Mouse (Mus musculus) MEL (cell line): ENCODE data around the gene Zdhhc21. TPM values are rescaled to one million over a fixed set of nuclear protein-coding genes. Genes with fewer than 3 reads are reported as not detected.

Experiments
- DNase-seq: peaks from one replicate; pipeline ENCODE4 v3.0.0; 2011; ENCODE audit warnings: low read depth, low spot score
- H3K27ac ChIP-seq: 2 replicates; pipeline ENCODE4 v1.5.1; 2012; ENCODE audit warnings: low read depth, mild to moderate bottlenecking, control low read depth, low read length, moderate library complexity; ENCODE audit not compliant: control insufficient read depth
- H3K27me3 ChIP-seq, 2 experiments: fragments of 150-350 bp in 1 of 2; sonication (generic) in 1 of 2; 2 replicates each; pipeline ENCODE4 v1.6.1; 2012; ENCODE audit warnings: low read length in 2 of 2, mild to moderate bottlenecking in 2 of 2, improper control_type of control experiment in 1 of 2, moderate library complexity in 1 of 2; ENCODE audit not compliant: insufficient read depth in 2 of 2, control insufficient read depth in 1 of 2
- H3K36me3 ChIP-seq, 2 experiments: 2 replicates each; pipeline ENCODE4 v1.6.1; 2012 to 2014; ENCODE audit warnings: low read length in 2 of 2, improper control_type of control experiment in 1 of 2, inconsistent platforms in 1 of 2, mild to moderate bottlenecking in 1 of 2; ENCODE audit not compliant: insufficient read depth in 2 of 2, control insufficient read depth in 1 of 2
- H3K4me1 ChIP-seq, 2 experiments: fragments of 150-350 bp in 1 of 2; sonication (generic) in 1 of 2; 2 replicates each; pipeline ENCODE4 v1.6.1; 2012; ENCODE audit warnings: low read length in 2 of 2, improper control_type of control experiment in 1 of 2, mild to moderate bottlenecking in 1 of 2; ENCODE audit not compliant: insufficient read depth in 2 of 2, control insufficient read depth in 1 of 2
- H3K4me3 ChIP-seq, 2 experiments: fragments of 150-350 bp in 1 of 2; sonication (generic) in 1 of 2; 2 replicates each; pipeline ENCODE4 v1.5.1; 2012; ENCODE audit warnings: low read depth in 2 of 2, low read length in 2 of 2, mild to moderate bottlenecking in 2 of 2, moderate library complexity in 2 of 2, control low read depth in 1 of 2, improper control_type of control experiment in 1 of 2; ENCODE audit not compliant: control insufficient read depth in 1 of 2, insufficient read depth in 1 of 2
- H3K79me2 ChIP-seq: 2 replicates; pipeline ENCODE4 v1.6.1; 2012; ENCODE audit warnings: mild to moderate bottlenecking, low read length, moderate library complexity; ENCODE audit not compliant: control insufficient read depth, poor library complexity, insufficient read depth
- H3K9ac ChIP-seq: 2 replicates; pipeline ENCODE4 v1.6.1; 2012; ENCODE audit warnings: low read depth, mild to moderate bottlenecking, control low read depth, low read length, moderate library complexity; ENCODE audit not compliant: control insufficient read depth, poor library complexity, severe bottlenecking
- H3K9me3 ChIP-seq: fragments of 150-350 bp; sonication (generic); replicated peaks from 2 replicates; pipeline ENCODE4 v1.6.1; 2012; ENCODE audit warnings: mild to moderate bottlenecking, low read length, improper control_type of control experiment, moderate library complexity; ENCODE audit not compliant: insufficient read depth
- CHD2 ChIP-seq: IDR thresholded peaks from 2 replicates; pipeline ENCODE4 v1.6.1; 2011; ENCODE audit warnings: low read length, improper control_type of control experiment
- CTCF ChIP-seq, 3 experiments: IDR thresholded peaks in 2 of 3; conservative IDR thresholded peaks in 1 of 3; 2 replicates each; pipeline ENCODE4 v1.5.1; 2011 to 2012; ENCODE audit warnings: low read length in 3 of 3, low read depth in 2 of 3, mild to moderate bottlenecking in 2 of 3, improper control_type of control experiment in 1 of 3, inconsistent platforms in 1 of 3, mixed read lengths in 1 of 3, moderate library complexity in 1 of 3; ENCODE audit not compliant: control insufficient read depth in 1 of 3, insufficient read depth in 1 of 3, poor library complexity in 1 of 3, severe bottlenecking in 1 of 3
- E2F4 ChIP-seq: IDR thresholded peaks from 2 replicates; pipeline ENCODE4 v1.6.1; 2011; ENCODE audit warnings: low read depth, low read length, improper control_type of control experiment, borderline replicate concordance
- ETS1 ChIP-seq: IDR thresholded peaks from 2 replicates; pipeline ENCODE4 v1.6.1; 2012; ENCODE audit warnings: low read depth, mild to moderate bottlenecking, inconsistent platforms, low read length, improper control_type of control experiment, moderate library complexity
- HCFC1 ChIP-seq: IDR thresholded peaks from 2 replicates; pipeline ENCODE4 v1.6.1; 2012; ENCODE audit warnings: low read depth, mild to moderate bottlenecking, inconsistent platforms, low read length, improper control_type of control experiment, moderate library complexity
- JUND ChIP-seq: IDR thresholded peaks from 2 replicates; pipeline ENCODE4 v1.6.1; 2011; ENCODE audit warnings: low read depth, mild to moderate bottlenecking, improper control_type of control experiment, low read length
- KAT2A ChIP-seq: conservative IDR thresholded peaks from 2 replicates; pipeline ENCODE4 v1.6.1; 2012; ENCODE audit warnings: low read depth, low read length, improper control_type of control experiment, inconsistent platforms
- MAZ ChIP-seq: IDR thresholded peaks from 2 replicates; pipeline ENCODE4 v1.6.1; 2012; ENCODE audit warnings: low read depth, mild to moderate bottlenecking, inconsistent platforms, low read length, improper control_type of control experiment
- MYC ChIP-seq: IDR thresholded peaks from 2 replicates; pipeline ENCODE4 v1.6.1; 2011; ENCODE audit warnings: low read depth, mild to moderate bottlenecking, low read length, improper control_type of control experiment, moderate library complexity
- NELFE ChIP-seq: IDR thresholded peaks from 2 replicates; pipeline ENCODE4 v1.6.1; 2011; ENCODE audit warnings: low read depth, low read length, improper control_type of control experiment
- NRF1 ChIP-seq: IDR thresholded peaks from 2 replicates; pipeline ENCODE4 v1.6.1; 2014; ENCODE audit warnings: low read depth, mild to moderate bottlenecking, inconsistent platforms, low read length, improper control_type of control experiment, moderate library complexity; ENCODE audit not compliant: poor library complexity, insufficient read depth, severe bottlenecking
- POLR2AphosphoS5 ChIP-seq: IDR thresholded peaks from 2 replicates; pipeline ENCODE4 v1.6.1; 2012; ENCODE audit warnings: low read depth, borderline replicate concordance, mild to moderate bottlenecking, inconsistent platforms, low read length, moderate library complexity, mixed read lengths
- SIN3A ChIP-seq: IDR thresholded peaks from 2 replicates; pipeline ENCODE4 v1.6.1; 2012; ENCODE audit warnings: low read length, improper control_type of control experiment, inconsistent platforms
- SMC3 ChIP-seq: IDR thresholded peaks from 2 replicates; pipeline ENCODE4 v1.6.1; 2011; ENCODE audit warnings: low read depth, low read length, improper control_type of control experiment
- TBP ChIP-seq: IDR thresholded peaks from 2 replicates; pipeline ENCODE4 v1.8.0; 2011; ENCODE audit warnings: low read depth, low read length, improper control_type of control experiment
- TCF12 ChIP-seq: IDR thresholded peaks from 2 replicates; pipeline ENCODE4 v1.6.1; 2014; ENCODE audit warnings: low read depth, mild to moderate bottlenecking, inconsistent platforms, low read length, improper control_type of control experiment, moderate library complexity
- UBTF ChIP-seq: IDR thresholded peaks from 2 replicates; pipeline ENCODE4 v1.6.1; 2012; ENCODE audit warnings: low read depth, mild to moderate bottlenecking, inconsistent platforms, low read length, improper control_type of control experiment, moderate library complexity, borderline replicate concordance; ENCODE audit not compliant: insufficient read depth
- ZC3H11A ChIP-seq: IDR thresholded peaks from 2 replicates; pipeline ENCODE4 v1.6.1; 2012; ENCODE audit warnings: low read depth, mild to moderate bottlenecking, inconsistent platforms, low read length, improper control_type of control experiment
- ZMIZ1 ChIP-seq: IDR thresholded peaks from 2 replicates; pipeline ENCODE4 v1.6.1; 2012; ENCODE audit warnings: low read depth, mild to moderate bottlenecking, inconsistent platforms, low read length, improper control_type of control experiment, moderate library complexity
- polyA plus RNA-seq, 2 experiments: library from polyadenylated mRNA; stranded (reverse) in 1 of 2; unstranded in 1 of 2; fragments of >175 nt in 1 of 2; fragments of >200 nt in 1 of 2; gene quantifications; 2 replicates each; pipeline versions ENCODE4 v1.2.1 to v1.2.4; 2012; ENCODE audit warnings: low replicate concordance in 2 of 2, low read depth in 1 of 2; ENCODE audit not compliant: insufficient read length in 2 of 2, insufficient read depth in 1 of 2, missing spikeins in 1 of 2
- total RNA-seq: library from RNA; depleted of rRNA; stranded (reverse); fragments of 300-350 nt; gene quantifications from 2 replicates; pipeline ENCODE4 v1.2.3, GENCODE M21; 2012

The Zdhhc21 gene
- total and polyA plus RNA-seq, 3 experiments = 6.5 to 7.8 TPM; not detected in 1

GRCm38 (mm10) chr4:82884636-82885534, 25.1 kb upstream of the Zdhhc21 start, which contains the start of gene Cer1:
TSS of gene Cer1 (minus strand) at chr4:82885148.
- no peaks in the 10 kb centered on the region for H3K27me3 ChIP-seq
- no peak for DNase-seq
- no peaks in the 10 kb centered on the region for H3K4me1 ChIP-seq
- no peaks in the 10 kb centered on the region for H3K36me3 ChIP-seq
- no peak within 1 kb of the TSS for H3K27ac ChIP-seq
- no peaks in the 10 kb centered on the region for H3K79me2 ChIP-seq
- H3K9ac ChIP-seq = no peak within 1 kb of the TSS
- H3K4me3 ChIP-seq = no peak within 1 kb of the TSS
- no peaks in the 10 kb centered on the region for H3K9me3 ChIP-seq
- TF ChIP-seq ZMIZ1 (no peak), ETS1 (no peak), JUND (no peak), NRF1 (no peak), UBTF (no peak), SMC3 (no peak)

GRCm38 (mm10) chr4:82882500-82882899, 22.7 kb upstream of the Zdhhc21 start:
- Histone ChIP-seq H3K4me1 (no peaks in the 10 kb centered on the region), H3K4me3 (no peak overlapping the region), H3K27me3 (no peaks in the 10 kb centered on the region), H3K9me3 (no peaks in the 10 kb centered on the region), H3K27ac (no peak overlapping the region), H3K36me3 (no peaks in the 10 kb centered on the region), H3K79me2 (no peaks in the 10 kb centered on the region), H3K9ac (no peak overlapping the region)
- no peak for TF ChIP-seq TBP
- no peak for TF ChIP-seq ZC3H11A
- TF ChIP-seq CTCF (IDR thresholded peaks at IDR 0.05 in 2 of 3, conservative IDR thresholded peaks at IDR 0.05 in 1 of 3; ENCODE audit: control insufficient read depth in 1 of 3, insufficient read depth in 1 of 3, low read depth in 2 of 3, low read length in 3 of 3, poor library complexity in 1 of 3, severe bottlenecking in 1 of 3) = 0 out of 6 replicates have a peak, but pooled peaks of 1 of the 3 experiments have one; percentile 1
- DNase-seq = no peak

- H3K27me3 ChIP-seq = no peaks in the 10 kb centered on the region
- DNase-seq = no peak
- no peaks in the 10 kb centered on the region for H3K79me2 ChIP-seq
- no peak overlapping the region for H3K9ac ChIP-seq
- no peaks in the 10 kb centered on the region for H3K36me3 ChIP-seq
- no peak overlapping the region for H3K27ac ChIP-seq
- no peaks in the 10 kb centered on the region for H3K9me3 ChIP-seq
- H3K4me1 ChIP-seq = no peaks in the 10 kb centered on the region
- no peak overlapping the region for H3K4me3 ChIP-seq
- TF ChIP-seq KAT2A (no peak), NELFE (no peak), POLR2AphosphoS5 (no peak), MYC (no peak), TBP (no peak), HCFC1 (no peak), MAZ (no peak), E2F4 (no peak), SIN3A (no peak), CHD2 (no peak), NRF1 (no peak), TCF12 (no peak), ETS1 (no peak)
Observed at GRCm38 (mm10) chr4:82881366-82881765, 21.6 kb upstream of the Zdhhc21 start.
